Mouse (Mus musculus) C2C12 (cell line): Measurements from ENCODE around the gene Srd5a2. TPM values are rescaled to one million over a fixed set of nuclear protein-coding genes. Genes with fewer than 3 reads are reported as not detected.

Experiments
- H3K27me3 ChIP-seq: one replicate; pipeline ENCODE4 v1.6.1; 2011; ENCODE audit not compliant: control insufficient read depth, insufficient read depth, insufficient read length
- H3K36me3 ChIP-seq: one replicate; pipeline ENCODE4 v1.6.1; 2011; ENCODE audit not compliant: control insufficient read depth, insufficient read depth
- H3K4me3 ChIP-seq: one replicate; pipeline ENCODE4 v1.5.1; 2011; ENCODE audit warnings: mild to moderate bottlenecking, control low read depth; ENCODE audit not compliant: poor library complexity, insufficient read depth, severe bottlenecking
- H3K79me2 ChIP-seq: one replicate; pipeline ENCODE4 v1.6.1; 2011; ENCODE audit not compliant: control insufficient read depth, insufficient read depth
- H3K79me3 ChIP-seq: one replicate; pipeline ENCODE4 v1.6.1; 2011; ENCODE audit warnings: low read depth, control low read depth
- H3ac ChIP-seq: one replicate; pipeline ENCODE3; 2011; ENCODE audit warnings: low read depth; ENCODE audit not compliant: control insufficient read depth, insufficient read length
- CEBPB ChIP-seq: IDR thresholded peaks from one replicate; pipeline ENCODE4 v1.6.1; 2011; ENCODE audit warnings: low read depth, mild to moderate bottlenecking, control low read depth, moderate library complexity
- CTCF ChIP-seq: IDR thresholded peaks from one replicate; pipeline ENCODE4 v1.5.1; 2011; ENCODE audit not compliant: control insufficient read depth, insufficient read depth, insufficient read length
- FOSL1 ChIP-seq: IDR thresholded peaks from one replicate; pipeline ENCODE4 v1.8.0; 2011; ENCODE audit warnings: mild to moderate bottlenecking, low read length; ENCODE audit not compliant: poor library complexity, insufficient read depth, severe bottlenecking
- MAX ChIP-seq: IDR thresholded peaks from one replicate; pipeline ENCODE4 v1.6.1; 2011; ENCODE audit warnings: mild to moderate bottlenecking, control low read depth
- MYOD1 ChIP-seq: IDR thresholded peaks from one replicate; pipeline ENCODE4 v1.6.1; 2011; ENCODE audit warnings: low read depth; ENCODE audit not compliant: control insufficient read depth, insufficient read length
- MYOG ChIP-seq: IDR thresholded peaks from one replicate; pipeline ENCODE4 v1.6.1; 2011; ENCODE audit not compliant: control insufficient read depth, insufficient read length; ENCODE audit errors: extremely low read depth
- USF1 ChIP-seq: IDR thresholded peaks from one replicate; pipeline ENCODE4 v1.6.1; 2011; ENCODE audit warnings: low read depth, mild to moderate bottlenecking, control low read depth, moderate library complexity
- polyA plus RNA-seq: library from polyadenylated mRNA; unstranded; fragments of >200 nt; fragmentation: generic; extraction: Trizol; gene quantifications from one replicate; pipeline ENCODE4 v1.2.1, GENCODE M21; 2012; ENCODE audit warnings: missing spikeins

The Srd5a2 gene
- polyA plus RNA-seq, 1 experiment: not detected

DNA sequence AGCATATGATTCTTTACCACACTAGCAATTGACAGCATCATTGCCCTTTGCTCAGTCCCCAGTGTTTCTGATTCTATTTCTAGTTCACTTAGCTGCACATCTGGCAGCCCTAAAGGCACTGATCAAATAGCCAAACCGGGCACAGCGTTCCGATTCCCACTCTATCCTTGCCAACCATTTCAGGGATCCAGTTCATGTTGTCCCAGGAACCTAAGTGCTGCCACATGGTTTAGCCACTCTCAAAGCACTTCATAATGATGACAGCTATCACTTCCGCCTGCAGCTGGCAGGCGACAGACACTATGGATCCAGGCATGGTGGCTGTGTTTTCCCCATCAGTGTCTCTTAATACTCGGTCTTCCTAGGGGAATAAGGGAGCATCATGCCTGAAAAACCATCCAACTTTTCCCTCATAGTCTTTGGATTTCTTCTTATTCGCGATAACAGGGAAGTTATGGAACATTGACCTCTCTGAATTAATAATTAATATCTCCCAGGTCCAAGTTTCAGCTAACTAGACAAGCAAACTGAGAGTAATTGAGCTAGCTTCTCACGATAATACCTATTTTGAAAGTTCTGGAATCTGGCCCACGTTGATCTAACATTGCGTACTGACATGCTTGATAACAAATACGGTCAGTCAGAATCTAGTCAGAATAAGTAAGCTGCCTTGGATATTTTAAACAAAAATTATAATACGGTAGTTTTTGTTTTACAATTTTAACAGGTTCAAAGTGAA lies 51.6 kb downstream of the Srd5a2 start:
- TF ChIP-seq MYOD1: no peak
- no peak for TF ChIP-seq CTCF
- no peak for TF ChIP-seq MYOG
- no peak for TF ChIP-seq CEBPB
- H3K4me3 ChIP-seq: no peak overlapping the region
- H3ac ChIP-seq: no peak overlapping the region
- no peaks in the 10 kb centered on the region for H3K36me3 ChIP-seq
- no peaks in the 10 kb centered on the region for H3K79me2 ChIP-seq
- no peaks in the 10 kb centered on the region for H3K79me3 ChIP-seq
- H3K27me3 ChIP-seq: no peaks in the 10 kb centered on the region

DNA sequence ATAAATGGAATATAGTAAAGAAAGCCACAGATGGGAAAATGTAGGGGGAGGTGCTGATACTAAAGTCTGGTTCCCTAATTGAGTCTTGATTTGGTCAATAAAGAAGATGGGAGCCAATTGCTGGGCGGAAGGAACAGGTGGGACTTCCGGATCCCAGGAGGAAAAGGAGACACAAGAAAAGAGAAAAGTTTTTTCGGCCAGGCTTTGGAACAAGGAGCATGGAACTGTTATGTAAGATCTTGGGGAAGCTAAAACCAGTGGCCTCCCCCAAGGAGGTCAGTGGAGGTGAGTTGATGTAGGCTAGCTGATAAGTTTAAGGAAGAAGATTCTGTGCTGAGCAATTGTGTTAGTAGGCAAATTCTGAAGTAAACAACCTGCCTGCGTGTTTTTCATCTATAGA lies 56.5 kb downstream of the Srd5a2 start:
- no peaks in the 10 kb centered on the region for H3K36me3 ChIP-seq
- TF ChIP-seq MYOG (no peak), MYOD1 (no peak), FOSL1 (no peak), MAX (no peak), USF1 (no peak), CEBPB (no peak), CTCF (no peak)
- no peaks in the 10 kb centered on the region for H3K79me2 ChIP-seq
- H3K27me3 ChIP-seq: no peaks in the 10 kb centered on the region
- H3K79me3 ChIP-seq: no peaks in the 10 kb centered on the region
- no peak overlapping the region for H3ac ChIP-seq
- H3K4me3 ChIP-seq: no peak overlapping the region

DNA sequence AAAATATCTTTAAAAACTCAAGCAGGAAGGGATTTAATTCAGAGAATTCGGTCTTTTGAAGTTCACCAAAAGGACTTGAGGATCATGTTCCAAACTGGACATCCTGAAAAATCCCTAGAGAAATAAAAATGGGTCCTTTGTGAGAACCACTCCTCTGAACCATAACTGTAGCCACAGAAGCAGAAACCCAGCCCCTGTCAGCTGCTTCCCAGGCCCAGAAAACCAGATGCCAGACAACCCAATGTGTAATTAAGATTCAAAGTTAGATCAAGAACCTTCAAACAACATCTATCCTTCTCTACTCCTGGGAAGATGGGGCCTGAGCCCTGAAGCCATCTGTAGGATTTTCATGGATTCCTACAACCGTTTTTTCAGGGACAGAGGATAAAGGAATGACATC lies 61.1 kb downstream of the Srd5a2 start:
- no peaks in the 10 kb centered on the region for H3K79me3 ChIP-seq
- H3K36me3 ChIP-seq: no peaks in the 10 kb centered on the region
- H3K27me3 ChIP-seq: no peaks in the 10 kb centered on the region
- no peak overlapping the region for H3ac ChIP-seq
- H3K4me3 ChIP-seq: no peak overlapping the region
- TF ChIP-seq MYOD1 (no peak), CEBPB (no peak), MYOG (no peak), MAX (no peak), USF1 (no peak), FOSL1 (no peak), CTCF (no peak)
- no peaks in the 10 kb centered on the region for H3K79me2 ChIP-seq

DNA sequence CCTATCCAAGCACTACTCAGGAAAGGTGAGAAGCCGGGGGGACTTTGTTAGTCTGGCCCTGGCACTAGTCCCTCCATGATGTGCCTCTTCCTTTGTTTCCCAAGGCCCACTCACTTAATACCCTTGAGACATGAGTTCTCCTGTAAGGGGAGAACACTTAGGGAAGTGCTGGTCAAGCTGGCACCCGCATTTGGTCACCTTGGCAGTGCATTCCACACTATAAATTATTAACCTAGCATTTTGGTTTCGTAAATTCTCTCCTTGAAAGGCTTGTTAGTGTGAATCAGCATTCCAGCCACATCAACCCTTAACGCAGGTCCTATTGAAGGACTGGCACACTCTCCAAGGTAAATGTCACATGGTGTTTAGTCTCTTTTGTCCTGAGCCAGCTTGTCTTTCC lies 61.8 kb downstream of the Srd5a2 start:
- no peak for TF ChIP-seq MYOG
- TF ChIP-seq CTCF: no peak
- TF ChIP-seq CEBPB: no peak
- TF ChIP-seq USF1: no peak
- TF ChIP-seq MAX: no peak
- TF ChIP-seq FOSL1: no peak
- no peak for TF ChIP-seq MYOD1
- no peaks in the 10 kb centered on the region for H3K36me3 ChIP-seq

DNA sequence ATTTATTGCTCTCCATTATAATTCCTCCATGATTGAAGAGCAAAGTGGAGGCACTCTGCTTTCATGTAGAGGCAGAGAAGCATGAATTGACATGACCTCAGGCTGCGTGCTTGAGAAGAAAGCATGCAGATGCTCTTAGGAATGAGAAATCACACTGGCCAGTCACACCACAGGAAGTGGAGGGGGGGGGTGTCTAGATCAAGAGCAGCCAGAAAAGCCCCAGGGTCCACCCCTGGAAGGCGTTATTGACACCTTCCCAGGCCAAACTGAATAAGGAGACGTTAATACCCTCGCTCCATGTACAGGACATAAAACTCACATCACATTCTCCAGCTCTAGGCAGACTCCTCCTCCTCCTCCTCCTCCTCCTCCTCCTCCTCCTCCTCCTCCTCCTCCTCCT lies 63.2 kb downstream of the Srd5a2 start:
- no peak overlapping the region for H3K4me3 ChIP-seq
- TF ChIP-seq CTCF (no peak), MYOG (no peak), FOSL1 (no peak), MAX (no peak), CEBPB (no peak), MYOD1 (no peak)
- H3K79me2 ChIP-seq: no peaks in the 10 kb centered on the region
- no peaks in the 10 kb centered on the region for H3K79me3 ChIP-seq
- no peak overlapping the region for H3ac ChIP-seq
- no peaks in the 10 kb centered on the region for H3K36me3 ChIP-seq
- H3K27me3 ChIP-seq: no peaks in the 10 kb centered on the region

More for the DNA sequence above, 61.8 kb downstream of the Srd5a2 start:
- Histone ChIP-seq H3K79me3 (no peaks in the 10 kb centered on the region), H3K27me3 (no peaks in the 10 kb centered on the region), H3ac (no peak overlapping the region), H3K4me3 (no peak overlapping the region), H3K79me2 (no peaks in the 10 kb centered on the region)

DNA sequence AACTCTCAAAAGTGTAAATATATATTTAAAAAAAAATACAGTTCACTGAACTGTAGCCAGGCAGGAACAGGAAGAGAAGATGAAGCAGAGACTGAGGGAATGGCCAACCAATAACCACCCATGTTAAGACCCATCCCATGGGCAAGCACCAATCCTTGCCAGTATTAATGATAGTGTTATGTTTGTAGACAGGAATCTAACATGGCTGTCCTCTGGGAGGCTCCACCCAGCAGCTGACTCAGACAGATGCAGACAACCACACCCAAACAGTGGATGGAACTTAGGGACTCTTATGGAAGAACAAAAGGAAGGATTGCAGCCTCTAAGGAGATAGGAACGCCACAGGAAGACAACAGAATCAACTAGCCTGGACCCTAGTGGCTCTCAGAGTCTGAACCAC lies 64.8 kb downstream of the Srd5a2 start:
- Histone ChIP-seq H3K4me3 (no peak overlapping the region), H3K36me3 (no peaks in the 10 kb centered on the region), H3K27me3 (no peaks in the 10 kb centered on the region), H3K79me2 (no peaks in the 10 kb centered on the region), H3K79me3 (no peaks in the 10 kb centered on the region), H3ac (no peak overlapping the region)
- TF ChIP-seq USF1 (no peak), CTCF (no peak), CEBPB (no peak), MYOD1 (no peak), MYOG (no peak), FOSL1 (no peak), MAX (no peak)
